Mouse (Mus musculus) embryonic facial prominence, embryonic 13.5 days (tissue): ENCODE results near the gene Tesc. TPM values are rescaled to one million over a fixed set of nuclear protein-coding genes. Genes with fewer than 3 reads are reported as not detected.

Experiments used
- ATAC-seq: fragments of 200-750 bp; cut with Nextera tagmentation; 2 replicates; pipeline ENCODE4 v1.8.0; 2017; ENCODE audit warnings: low read depth; ENCODE audit not compliant: insufficient number of reproducible peaks, insufficient read depth, low FRiP score, low TSS enrichment
- H3K27ac ChIP-seq: fragments of 300-500 bp; sonication (generic); 2 replicates; pipeline ENCODE4 v1.5.1; 2015; ENCODE audit warnings: moderate library complexity, mild to moderate bottlenecking, inconsistent platforms
- H3K27me3 ChIP-seq: fragments of 300-500 bp; sonication (generic); 2 replicates; pipeline ENCODE4 v1.6.1; 2015; ENCODE audit warnings: mild to moderate bottlenecking, inconsistent platforms
- H3K36me3 ChIP-seq: fragments of 300-500 bp; sonication (generic); 2 replicates; pipeline ENCODE4 v1.6.1; 2015; ENCODE audit warnings: mild to moderate bottlenecking, inconsistent platforms
- H3K4me1 ChIP-seq: fragments of 300-500 bp; sonication (generic); 2 replicates; pipeline ENCODE4 v1.6.1; 2015; ENCODE audit warnings: inconsistent platforms
- H3K4me2 ChIP-seq: fragments of 300-500 bp; sonication (generic); 2 replicates; pipeline ENCODE4 v1.6.1; 2015; ENCODE audit warnings: moderate library complexity, mild to moderate bottlenecking, inconsistent platforms
- H3K4me3 ChIP-seq: fragments of 300-500 bp; sonication (generic); 2 replicates; pipeline ENCODE4 v1.5.1; 2015; ENCODE audit warnings: mild to moderate bottlenecking, inconsistent platforms
- H3K9ac ChIP-seq: fragments of 300-500 bp; sonication (generic); 2 replicates; pipeline ENCODE4 v1.6.1; 2015; ENCODE audit warnings: mild to moderate bottlenecking, inconsistent platforms
- H3K9me3 ChIP-seq: fragments of 300-500 bp; sonication (generic); 2 replicates; pipeline ENCODE4 v1.6.1; 2016; ENCODE audit warnings: inconsistent platforms
- WGBS: fragments of 180-500 bp; shearing (Covaris S2); methylation state at CpG from one replicate; pipeline ENCODE4 v1.1.7; 2015; ENCODE audit warnings: mixed read lengths; 5-methylcytosine and 5-hydroxymethylcytosine counted together
- polyA plus RNA-seq: library from polyadenylated mRNA; unstranded; fragments of >200 nt; fragmentation: Nextera tagmentation; extraction: Ambion mirVana; gene quantifications from 2 replicates; pipeline ENCODE4 v1.2.1, GENCODE M21; 2015

Gene Tesc
- polyA plus RNA-seq, result 7.3 and 9.2 TPM in 2 replicates

DNA sequence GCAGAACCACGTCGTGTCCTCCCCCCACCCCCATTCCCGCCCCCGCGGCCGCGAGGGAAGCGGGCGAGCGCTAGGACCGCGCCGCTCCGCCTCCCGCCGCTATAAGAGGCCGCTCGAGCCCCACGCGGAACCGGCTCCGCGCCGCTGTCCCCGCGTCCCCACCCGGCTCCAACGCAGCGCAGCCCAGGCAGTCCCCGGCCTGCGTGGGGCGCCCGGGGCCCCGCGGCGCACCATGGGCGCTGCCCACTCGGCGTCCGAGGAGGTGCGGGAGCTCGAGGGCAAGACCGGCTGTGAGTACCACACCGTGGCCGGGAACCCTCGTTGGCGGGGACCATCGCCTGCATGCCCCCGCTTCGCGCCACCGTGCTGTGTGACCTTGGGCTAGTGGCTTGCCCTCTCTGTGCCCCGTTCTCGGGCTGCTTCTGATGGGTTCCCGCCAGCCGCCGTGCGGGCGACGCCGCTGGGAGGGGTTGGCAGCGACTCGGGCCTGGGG lies at the start of gene Tesc:
TSS of gene Tesc (plus strand) at position 46 of the 493 bp plus-strand sequence.
- Histone ChIP-seq H3K9ac (peak within 1 kb of the TSS; percentile 65), H3K27ac (no peak within 1 kb of the TSS), H3K9me3 (no peaks in the 10 kb centered on the region), H3K4me3 (peak within 1 kb of the TSS; percentile 65), H3K4me2 (peak within 1 kb of the TSS; percentile 95), H3K4me1 (peaks cover 39% of the 10 kb centered on the region), H3K27me3 (peaks cover 67% of the 10 kb centered on the region), H3K36me3 (no peaks in the 10 kb centered on the region)
- WGBS, result under 1% methylated on average over 46 of the region's 63 CpGs
- ATAC-seq, result no peak

DNA sequence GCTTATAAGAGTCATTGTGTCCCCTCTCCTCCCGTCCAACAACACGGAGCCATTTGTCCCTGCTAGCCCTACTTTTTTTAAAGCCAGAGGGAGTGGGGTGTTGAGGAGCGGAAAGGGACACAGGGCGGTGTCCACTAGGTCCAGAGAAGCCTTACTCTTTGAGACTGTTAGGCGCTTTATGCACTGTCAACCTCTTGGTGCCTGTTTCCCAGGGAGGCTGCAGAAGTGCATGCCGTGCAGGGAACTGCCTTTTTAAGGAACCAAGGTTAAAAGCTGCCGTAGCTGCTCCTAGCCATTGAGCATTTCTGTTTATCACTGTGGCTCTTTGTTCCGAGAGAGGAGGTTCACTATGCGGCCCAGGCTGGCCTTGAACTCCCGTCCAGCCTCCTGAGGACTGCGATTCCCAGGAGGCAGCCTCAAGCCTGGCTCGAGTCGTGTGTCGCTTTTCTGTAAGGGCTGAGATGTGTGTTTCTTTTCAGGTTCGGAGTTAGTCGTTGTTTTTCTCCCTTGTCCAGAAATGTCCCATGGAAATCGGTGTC lies 49.3 kb upstream of the Tesc start:
- H3K4me1 ChIP-seq, result peaks cover 22% of the 10 kb centered on the region
- no peak for ATAC-seq
- H3K9ac ChIP-seq, result peak overlapping the region; percentile 94
- peak overlapping the region; percentile 99 for H3K4me3 ChIP-seq
- no peaks in the 10 kb centered on the region for H3K9me3 ChIP-seq
- whole genome bisulfite sequencing, result 57% methylated on average over 17 of the region's 17 CpGs
- peak overlapping the region; percentile 73 for H3K4me2 ChIP-seq
- H3K27me3 ChIP-seq, result no peaks in the 10 kb centered on the region
- H3K36me3 ChIP-seq, result peaks cover 40% of the 10 kb centered on the region
- H3K27ac ChIP-seq, result no peak overlapping the region

DNA sequence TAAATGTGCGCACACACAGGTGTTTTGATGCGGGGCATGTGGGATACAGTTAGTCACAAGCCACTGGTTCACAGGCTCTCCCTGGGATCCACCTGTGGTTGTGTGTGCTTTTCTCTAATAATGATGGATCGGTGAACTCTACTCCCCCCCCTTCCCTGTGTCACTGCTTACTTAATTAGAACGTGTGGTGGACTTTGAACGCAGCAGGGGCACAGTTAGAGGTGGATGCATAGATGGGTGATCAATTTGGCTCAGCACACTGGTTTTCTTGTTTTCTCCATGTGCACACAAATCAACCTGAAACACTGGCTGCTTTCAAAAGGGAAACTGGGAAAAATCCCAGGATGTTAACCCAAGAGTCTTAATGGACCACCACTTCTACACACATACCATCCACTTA lies 48.5 kb upstream of the Tesc start:
- Histone ChIP-seq H3K27me3 (no peaks in the 10 kb centered on the region), H3K36me3 (peaks cover 48% of the 10 kb centered on the region), H3K4me2 (no peak overlapping the region), H3K9ac (no peak overlapping the region), H3K4me3 (no peak overlapping the region), H3K27ac (no peak overlapping the region), H3K4me1 (peaks cover 22% of the 10 kb centered on the region), H3K9me3 (no peaks in the 10 kb centered on the region)
- 85% methylated on average over 5 of the region's 5 CpGs for WGBS
- ATAC-seq, result no peak

DNA sequence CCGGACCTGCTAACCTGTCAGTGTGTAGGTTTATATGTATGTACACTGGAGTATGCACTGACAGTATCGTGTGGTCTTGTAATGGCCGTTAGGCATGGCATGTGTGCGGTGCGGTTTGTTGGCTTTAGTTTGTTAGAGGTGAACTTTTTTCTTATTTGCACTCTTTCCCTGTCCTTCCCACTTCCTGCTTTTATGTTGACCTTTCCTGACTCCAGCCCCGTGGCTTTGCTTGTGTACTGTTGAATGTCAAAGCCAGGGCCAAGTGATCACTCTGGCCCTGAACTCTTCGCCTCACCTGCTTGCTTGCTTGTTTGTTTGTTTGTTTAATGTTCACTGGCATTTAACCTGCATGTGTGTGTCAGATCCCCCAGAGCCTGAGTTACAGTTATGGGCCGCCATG lies 46.6 kb upstream of the Tesc start:
- H3K9me3 ChIP-seq, result no peaks in the 10 kb centered on the region
- no peak overlapping the region for H3K4me2 ChIP-seq
- no peak overlapping the region for H3K9ac ChIP-seq
- WGBS, result 87% methylated on average over 8 of the region's 8 CpGs
- no peak for ATAC-seq
- H3K4me3 ChIP-seq, result no peak overlapping the region
- peaks cover 22% of the 10 kb centered on the region for H3K4me1 ChIP-seq
- H3K27ac ChIP-seq, result no peak overlapping the region
- peaks cover 64% of the 10 kb centered on the region for H3K36me3 ChIP-seq
- H3K27me3 ChIP-seq, result no peaks in the 10 kb centered on the region

DNA sequence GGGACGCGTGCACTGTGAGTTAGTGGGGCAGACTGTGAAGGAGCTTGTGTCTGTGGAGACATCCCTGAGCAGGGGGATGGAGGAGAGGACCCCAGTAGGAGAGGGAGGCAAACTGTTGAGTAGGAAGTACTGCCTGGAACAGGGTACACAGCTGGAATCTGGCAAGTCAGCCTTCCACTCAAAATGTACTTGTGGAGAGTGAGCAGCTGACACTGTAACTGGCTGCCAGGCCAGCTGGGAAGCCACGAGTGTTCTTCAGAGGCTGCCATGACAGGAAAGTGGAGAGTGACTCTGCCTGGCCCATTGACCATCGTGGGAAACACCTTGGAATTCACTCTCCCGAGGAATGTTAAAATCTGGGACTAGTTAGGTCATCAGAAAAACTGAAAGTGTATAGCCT lies 45.6 kb upstream of the Tesc start:
- ATAC-seq, result no peak
- peaks cover 74% of the 10 kb centered on the region for H3K36me3 ChIP-seq
- 82% methylated on average over 5 of the region's 5 CpGs for WGBS

DNA sequence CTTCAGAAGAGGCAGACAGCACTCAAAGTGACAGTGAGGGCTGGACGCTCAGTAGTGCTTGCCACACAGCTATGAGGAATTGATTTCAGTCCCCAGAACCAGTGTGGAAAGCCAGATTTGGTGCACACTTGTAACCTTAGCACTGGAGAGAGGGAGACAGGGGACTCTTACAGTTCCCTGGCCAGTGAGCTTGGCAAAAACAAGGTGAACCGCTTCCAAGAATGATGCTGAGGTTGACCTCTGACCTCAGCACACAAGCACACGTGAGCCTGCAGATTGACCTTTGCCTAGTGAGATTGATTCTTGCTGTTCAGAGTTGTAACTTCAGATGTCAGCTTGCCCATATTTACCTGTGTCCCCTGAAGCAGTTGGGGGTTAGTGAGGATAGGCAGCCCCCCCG lies 41.2 kb upstream of the Tesc start:
- no peaks in the 10 kb centered on the region for H3K4me1 ChIP-seq
- H3K9ac ChIP-seq, result no peak overlapping the region
- peaks cover 96% of the 10 kb centered on the region for H3K36me3 ChIP-seq
- H3K4me3 ChIP-seq, result no peak overlapping the region
- no peak overlapping the region for H3K27ac ChIP-seq
- no peak for ATAC-seq
- no peaks in the 10 kb centered on the region for H3K27me3 ChIP-seq
- no peaks in the 10 kb centered on the region for H3K9me3 ChIP-seq
- 48% methylated on average over 4 of the region's 4 CpGs for WGBS
- H3K4me2 ChIP-seq, result no peak overlapping the region

More for the DNA sequence above, 45.6 kb upstream of the Tesc start:
- Histone ChIP-seq H3K27ac (no peak overlapping the region), H3K4me1 (peaks cover 18% of the 10 kb centered on the region), H3K27me3 (no peaks in the 10 kb centered on the region), H3K4me2 (no peak overlapping the region), H3K9ac (no peak overlapping the region), H3K9me3 (no peaks in the 10 kb centered on the region), H3K4me3 (no peak overlapping the region)

DNA sequence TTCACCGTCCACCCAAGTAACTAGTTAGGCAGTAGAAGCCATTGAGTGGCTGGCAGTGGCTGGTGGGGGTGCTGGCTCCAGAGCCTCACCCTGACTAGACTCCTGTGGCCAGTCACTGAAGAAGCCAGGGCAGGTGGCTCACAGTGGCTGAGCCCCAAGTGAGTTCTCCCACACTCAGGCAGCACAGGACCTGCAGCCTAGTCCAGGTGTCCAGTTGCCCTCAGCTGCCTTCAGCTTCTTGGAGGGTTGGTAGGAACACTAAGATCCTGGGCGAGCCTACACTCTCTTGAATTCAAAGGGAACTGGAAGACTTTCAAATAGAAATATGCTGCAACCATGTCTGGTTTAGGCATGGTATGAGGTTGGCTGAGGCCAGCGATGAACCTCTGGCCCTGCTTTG lies 39.7 kb upstream of the Tesc start:
- Histone ChIP-seq H3K4me1 (no peaks in the 10 kb centered on the region), H3K4me2 (no peak overlapping the region), H3K9me3 (no peaks in the 10 kb centered on the region), H3K9ac (no peak overlapping the region), H3K4me3 (no peak overlapping the region), H3K36me3 (peaks cover 96% of the 10 kb centered on the region), H3K27ac (no peak overlapping the region), H3K27me3 (no peaks in the 10 kb centered on the region)
- no peak for ATAC-seq
- 95% methylated on average over 3 of the region's 3 CpGs for WGBS

DNA sequence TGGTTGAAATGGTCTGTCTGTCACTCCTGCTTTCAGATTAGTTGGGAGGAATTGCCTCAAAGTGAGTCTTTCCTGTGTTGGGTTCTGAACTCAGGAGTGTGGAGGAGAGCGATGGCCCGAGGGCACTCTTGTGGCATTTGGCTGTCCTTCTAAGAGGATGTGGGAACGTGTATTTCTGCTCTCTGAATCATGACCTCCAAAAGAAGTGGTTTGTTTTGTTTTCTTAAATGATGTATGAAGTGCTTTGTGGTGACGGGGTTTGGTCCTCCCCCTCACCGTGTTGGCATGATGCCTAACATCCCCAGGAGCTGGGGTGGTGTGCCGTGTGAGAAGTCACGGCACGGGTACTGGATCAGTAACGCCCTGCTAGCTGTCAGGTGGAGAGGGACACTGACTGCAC lies 39.2 kb upstream of the Tesc start:
- 79% methylated on average over 9 of the region's 9 CpGs for WGBS
- Histone ChIP-seq H3K9me3 (no peaks in the 10 kb centered on the region), H3K36me3 (peaks cover 95% of the 10 kb centered on the region), H3K9ac (no peak overlapping the region), H3K4me2 (no peak overlapping the region), H3K4me3 (no peak overlapping the region), H3K27ac (no peak overlapping the region), H3K4me1 (no peaks in the 10 kb centered on the region), H3K27me3 (no peaks in the 10 kb centered on the region)
- no peak for ATAC-seq

DNA sequence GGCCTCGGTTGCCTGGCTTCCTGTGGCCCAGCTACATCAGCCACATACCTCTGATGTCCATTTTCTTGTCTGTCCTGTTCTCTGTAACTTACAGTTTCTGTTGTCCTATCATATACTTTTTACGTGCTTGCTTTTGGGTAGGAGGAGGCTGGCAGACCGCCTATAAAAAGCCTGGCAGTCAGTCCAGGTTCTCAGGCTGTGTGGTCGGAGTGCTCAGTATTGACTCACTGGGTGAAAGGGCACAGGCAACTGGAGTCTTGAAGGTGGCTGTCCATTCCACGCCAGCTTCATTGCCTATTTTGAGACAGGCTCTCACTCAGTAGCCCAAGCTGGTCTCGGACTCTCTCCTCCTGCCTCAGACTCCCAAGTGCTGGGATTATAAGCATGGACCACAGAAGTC lies 37.8 kb upstream of the Tesc start:
- Histone ChIP-seq H3K9ac (no peak overlapping the region), H3K27me3 (no peaks in the 10 kb centered on the region), H3K4me1 (no peaks in the 10 kb centered on the region), H3K4me2 (no peak overlapping the region), H3K4me3 (no peak overlapping the region), H3K36me3 (peaks cover 98% of the 10 kb centered on the region), H3K9me3 (no peaks in the 10 kb centered on the region), H3K27ac (no peak overlapping the region)
- 85% methylated on average over 6 of the region's 6 CpGs for WGBS
- no peak for ATAC-seq

DNA sequence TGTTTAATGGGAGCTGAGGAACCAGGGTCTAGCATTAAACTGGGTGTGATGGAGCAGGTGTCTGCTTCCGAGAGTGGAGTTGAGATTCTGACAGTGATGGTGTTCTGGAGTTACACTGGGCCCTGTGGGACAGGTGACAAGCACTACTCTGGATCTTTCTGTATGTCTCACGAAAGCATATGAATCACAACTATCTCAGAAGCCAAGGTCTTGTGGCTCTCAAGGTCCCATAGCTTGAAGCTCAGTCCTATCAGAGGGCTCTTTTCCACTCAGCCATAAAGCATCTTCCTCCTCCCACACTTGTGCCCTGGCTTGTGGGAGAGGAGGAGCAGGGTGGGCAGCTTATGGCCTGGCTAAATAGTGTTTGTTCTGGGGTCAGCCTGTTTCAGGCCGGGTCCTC lies 36.6 kb upstream of the Tesc start:
- ATAC-seq, result no peak
- no peak overlapping the region for H3K4me3 ChIP-seq
- no peak overlapping the region for H3K4me2 ChIP-seq
- H3K9ac ChIP-seq, result no peak overlapping the region
- peaks cover 98% of the 10 kb centered on the region for H3K36me3 ChIP-seq
- H3K27ac ChIP-seq, result no peak overlapping the region
- H3K9me3 ChIP-seq, result no peaks in the 10 kb centered on the region
- no peaks in the 10 kb centered on the region for H3K4me1 ChIP-seq
- 84% methylated on average over 3 of the region's 3 CpGs for WGBS
- H3K27me3 ChIP-seq, result no peaks in the 10 kb centered on the region

DNA sequence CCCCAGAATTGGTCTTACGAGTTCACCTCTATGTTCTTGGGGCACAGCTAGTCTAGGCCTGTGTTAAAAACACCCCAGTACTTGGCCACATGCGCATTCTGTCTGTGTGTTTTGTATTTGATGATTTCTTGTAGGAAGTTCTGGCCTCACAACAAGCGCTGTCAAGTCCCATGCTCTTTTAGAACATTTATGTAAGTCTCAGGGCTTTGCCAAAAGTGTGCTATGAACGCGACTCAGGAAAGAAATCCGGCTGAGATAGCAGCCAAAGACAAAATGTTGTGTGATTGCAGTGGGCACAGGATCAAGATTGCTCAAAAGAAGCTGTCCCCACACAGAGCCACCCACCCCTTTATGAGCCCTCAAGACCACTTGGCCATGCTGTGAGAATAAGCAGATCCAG lies 34.0 kb upstream of the Tesc start:
- H3K9ac ChIP-seq, result no peak overlapping the region

DNA sequence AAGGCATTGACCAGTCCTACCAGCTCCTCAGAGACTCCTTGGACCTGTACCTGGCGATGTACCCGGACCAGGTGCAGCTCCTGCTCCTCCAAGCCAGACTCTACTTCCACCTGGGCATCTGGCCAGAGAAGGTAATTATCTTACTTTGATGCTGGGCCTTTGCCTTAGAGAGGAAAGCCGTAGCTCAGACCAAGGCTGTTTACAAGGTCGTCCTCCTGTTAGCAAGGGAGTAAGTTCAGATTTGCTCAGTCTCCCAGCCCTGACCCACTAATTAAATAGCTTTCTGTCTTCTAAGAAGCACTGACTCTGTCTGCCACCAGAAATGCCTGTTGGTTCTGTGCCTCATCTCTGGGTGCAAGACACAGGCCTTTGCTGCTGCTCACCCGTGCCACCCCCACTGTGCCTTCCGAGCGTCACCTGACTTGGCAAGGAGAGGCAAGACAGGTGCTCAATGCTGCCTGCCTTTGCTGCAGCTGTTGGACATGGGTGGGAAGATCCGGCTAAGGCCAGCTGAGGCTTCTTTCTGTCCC lies 32.1 kb upstream of the Tesc start:
- WGBS, result 86% methylated on average over 8 of the region's 8 CpGs
- H3K36me3 ChIP-seq, result peaks cover 98% of the 10 kb centered on the region

More for the DNA sequence above, 34.0 kb upstream of the Tesc start:
- ATAC-seq, result no peak
- Histone ChIP-seq H3K4me3 (no peak overlapping the region), H3K27me3 (no peaks in the 10 kb centered on the region), H3K4me1 (no peaks in the 10 kb centered on the region), H3K27ac (no peak overlapping the region), H3K36me3 (peaks cover 98% of the 10 kb centered on the region), H3K9me3 (no peaks in the 10 kb centered on the region), H3K4me2 (no peak overlapping the region)
- WGBS, result 95% methylated on average over 6 of the region's 6 CpGs

More for the DNA sequence above, 32.1 kb upstream of the Tesc start:
- Histone ChIP-seq H3K4me2 (no peak overlapping the region), H3K4me3 (no peak overlapping the region), H3K9ac (no peak overlapping the region), H3K4me1 (no peaks in the 10 kb centered on the region), H3K27ac (no peak overlapping the region), H3K9me3 (no peaks in the 10 kb centered on the region), H3K27me3 (no peaks in the 10 kb centered on the region)
- no peak for ATAC-seq
